Mouse (Mus musculus) MEL (cell line): ENCODE measurements at regions not wholly inside any gene's neighbourhood (a gene's known extent, or its start where the extent isn't known, plus 50 kb on each side); places are given as distances from the start of the nearest gene placed in this dataset.

Source experiments
- DNase-seq: peaks from one replicate; pipeline ENCODE4 v3.0.0; 2011; ENCODE audit warnings: low read depth, low spot score
- H3K27ac ChIP-seq: 2 replicates; pipeline ENCODE4 v1.5.1; 2012; ENCODE audit warnings: low read depth, mild to moderate bottlenecking, control low read depth, low read length, moderate library complexity; ENCODE audit not compliant: control insufficient read depth
- H3K27me3 ChIP-seq, 2 experiments: fragments of 150-350 bp in 1 of 2; sonication (generic) in 1 of 2; 2 replicates each; pipeline ENCODE4 v1.6.1; 2012; ENCODE audit warnings: low read length in 2 of 2, mild to moderate bottlenecking in 2 of 2, improper control_type of control experiment in 1 of 2, moderate library complexity in 1 of 2; ENCODE audit not compliant: insufficient read depth in 2 of 2, control insufficient read depth in 1 of 2
- H3K36me3 ChIP-seq, 2 experiments: 2 replicates each; pipeline ENCODE4 v1.6.1; 2012 to 2014; ENCODE audit warnings: low read length in 2 of 2, improper control_type of control experiment in 1 of 2, inconsistent platforms in 1 of 2, mild to moderate bottlenecking in 1 of 2; ENCODE audit not compliant: insufficient read depth in 2 of 2, control insufficient read depth in 1 of 2
- H3K4me1 ChIP-seq, 2 experiments: fragments of 150-350 bp in 1 of 2; sonication (generic) in 1 of 2; 2 replicates each; pipeline ENCODE4 v1.6.1; 2012; ENCODE audit warnings: low read length in 2 of 2, improper control_type of control experiment in 1 of 2, mild to moderate bottlenecking in 1 of 2; ENCODE audit not compliant: insufficient read depth in 2 of 2, control insufficient read depth in 1 of 2
- H3K4me3 ChIP-seq, 2 experiments: fragments of 150-350 bp in 1 of 2; sonication (generic) in 1 of 2; 2 replicates each; pipeline ENCODE4 v1.5.1; 2012; ENCODE audit warnings: low read depth in 2 of 2, low read length in 2 of 2, mild to moderate bottlenecking in 2 of 2, moderate library complexity in 2 of 2, control low read depth in 1 of 2, improper control_type of control experiment in 1 of 2; ENCODE audit not compliant: control insufficient read depth in 1 of 2, insufficient read depth in 1 of 2
- H3K79me2 ChIP-seq: 2 replicates; pipeline ENCODE4 v1.6.1; 2012; ENCODE audit warnings: mild to moderate bottlenecking, low read length, moderate library complexity; ENCODE audit not compliant: control insufficient read depth, poor library complexity, insufficient read depth
- H3K9ac ChIP-seq: 2 replicates; pipeline ENCODE4 v1.6.1; 2012; ENCODE audit warnings: low read depth, mild to moderate bottlenecking, control low read depth, low read length, moderate library complexity; ENCODE audit not compliant: control insufficient read depth, poor library complexity, severe bottlenecking
- H3K9me3 ChIP-seq: fragments of 150-350 bp; sonication (generic); replicated peaks from 2 replicates; pipeline ENCODE4 v1.6.1; 2012; ENCODE audit warnings: mild to moderate bottlenecking, low read length, improper control_type of control experiment, moderate library complexity; ENCODE audit not compliant: insufficient read depth
- BHLHE40 ChIP-seq: IDR thresholded peaks from 2 replicates; pipeline ENCODE4 v1.6.1; 2012; ENCODE audit warnings: low read depth, mild to moderate bottlenecking, inconsistent platforms, low read length, improper control_type of control experiment, borderline replicate concordance
- CHD2 ChIP-seq: IDR thresholded peaks from 2 replicates; pipeline ENCODE4 v1.6.1; 2011; ENCODE audit warnings: low read length, improper control_type of control experiment
- ETS1 ChIP-seq: IDR thresholded peaks from 2 replicates; pipeline ENCODE4 v1.6.1; 2012; ENCODE audit warnings: low read depth, mild to moderate bottlenecking, inconsistent platforms, low read length, improper control_type of control experiment, moderate library complexity
- GABPA ChIP-seq: IDR thresholded peaks from 2 replicates; pipeline ENCODE4 v1.6.1; 2012; ENCODE audit warnings: low read depth, mild to moderate bottlenecking, inconsistent platforms, low read length, improper control_type of control experiment, moderate library complexity
- GATA1 ChIP-seq: IDR thresholded peaks from 2 replicates; pipeline ENCODE4 v1.6.1; 2011; ENCODE audit warnings: low read depth, low read length, improper control_type of control experiment
- HCFC1 ChIP-seq: IDR thresholded peaks from 2 replicates; pipeline ENCODE4 v1.6.1; 2012; ENCODE audit warnings: low read depth, mild to moderate bottlenecking, inconsistent platforms, low read length, improper control_type of control experiment, moderate library complexity
- JUND ChIP-seq: IDR thresholded peaks from 2 replicates; pipeline ENCODE4 v1.6.1; 2011; ENCODE audit warnings: low read depth, mild to moderate bottlenecking, improper control_type of control experiment, low read length
- MAX ChIP-seq: IDR thresholded peaks from 2 replicates; pipeline ENCODE4 v1.6.1; 2011; ENCODE audit warnings: low read length, improper control_type of control experiment
- MAZ ChIP-seq: IDR thresholded peaks from 2 replicates; pipeline ENCODE4 v1.6.1; 2012; ENCODE audit warnings: low read depth, mild to moderate bottlenecking, inconsistent platforms, low read length, improper control_type of control experiment
- MEF2A ChIP-seq: IDR thresholded peaks from 2 replicates; pipeline ENCODE4 v1.6.1; 2014; ENCODE audit warnings: low read depth, mild to moderate bottlenecking, inconsistent platforms, low read length, improper control_type of control experiment; ENCODE audit not compliant: poor library complexity, insufficient replicate concordance, severe bottlenecking; ENCODE audit errors: extremely low read depth
- MXI1 ChIP-seq: IDR thresholded peaks from 2 replicates; pipeline ENCODE4 v1.6.1; 2011; ENCODE audit warnings: mild to moderate bottlenecking, low read depth, low read length, improper control_type of control experiment
- MYB ChIP-seq: IDR thresholded peaks from 2 replicates; pipeline ENCODE4 v1.6.1; 2011; ENCODE audit warnings: mild to moderate bottlenecking, low read depth, low read length, improper control_type of control experiment
- MYC ChIP-seq: IDR thresholded peaks from 2 replicates; pipeline ENCODE4 v1.6.1; 2011; ENCODE audit warnings: low read depth, mild to moderate bottlenecking, low read length, improper control_type of control experiment, moderate library complexity
- POLR2A ChIP-seq, 2 experiments: IDR thresholded peaks; 2 replicates each; pipeline ENCODE4 v1.6.1; 2011 to 2012; ENCODE audit warnings: low read length in 2 of 2, mild to moderate bottlenecking in 2 of 2, control low read depth in 1 of 2, improper control_type of control experiment in 1 of 2, low read depth in 1 of 2, moderate library complexity in 1 of 2; ENCODE audit not compliant: control insufficient read depth in 1 of 2, insufficient read depth in 1 of 2, poor library complexity in 1 of 2
- POLR2AphosphoS2 ChIP-seq: IDR thresholded peaks from 2 replicates; pipeline ENCODE4 v1.6.1; 2011; ENCODE audit warnings: low read length, improper control_type of control experiment
- POLR2AphosphoS5 ChIP-seq: IDR thresholded peaks from 2 replicates; pipeline ENCODE4 v1.6.1; 2012; ENCODE audit warnings: low read depth, borderline replicate concordance, mild to moderate bottlenecking, inconsistent platforms, low read length, moderate library complexity, mixed read lengths
- RCOR1 ChIP-seq: IDR thresholded peaks from 2 replicates; pipeline ENCODE4 v1.6.1; 2012; ENCODE audit warnings: low read depth, mild to moderate bottlenecking, inconsistent platforms, low read length, improper control_type of control experiment
- SIN3A ChIP-seq: IDR thresholded peaks from 2 replicates; pipeline ENCODE4 v1.6.1; 2012; ENCODE audit warnings: low read length, improper control_type of control experiment, inconsistent platforms
- SMC3 ChIP-seq: IDR thresholded peaks from 2 replicates; pipeline ENCODE4 v1.6.1; 2011; ENCODE audit warnings: low read depth, low read length, improper control_type of control experiment
- TCF12 ChIP-seq: IDR thresholded peaks from 2 replicates; pipeline ENCODE4 v1.6.1; 2014; ENCODE audit warnings: low read depth, mild to moderate bottlenecking, inconsistent platforms, low read length, improper control_type of control experiment, moderate library complexity
- UBTF ChIP-seq: IDR thresholded peaks from 2 replicates; pipeline ENCODE4 v1.6.1; 2012; ENCODE audit warnings: low read depth, mild to moderate bottlenecking, inconsistent platforms, low read length, improper control_type of control experiment, moderate library complexity, borderline replicate concordance; ENCODE audit not compliant: insufficient read depth
- ZC3H11A ChIP-seq: IDR thresholded peaks from 2 replicates; pipeline ENCODE4 v1.6.1; 2012; ENCODE audit warnings: low read depth, mild to moderate bottlenecking, inconsistent platforms, low read length, improper control_type of control experiment

- Histone ChIP-seq H3K36me3 (no peaks in the 10 kb centered on the region), H3K9me3 (no peaks in the 10 kb centered on the region), H3K4me3 (no peak overlapping the region), H3K4me1 (no peaks in the 10 kb centered on the region), H3K79me2 (no peaks in the 10 kb centered on the region), H3K27me3 (no peaks in the 10 kb centered on the region), H3K9ac (no peak overlapping the region), H3K27ac (no peak overlapping the region)
- TF ChIP-seq ZC3H11A (no peak), MAZ (no peak), MXI1 (no peak), GABPA (no peak), POLR2A (IDR thresholded peaks at IDR 0.05; ENCODE audit: control insufficient read depth in 1 of 2, insufficient read depth in 1 of 2, low read depth in 1 of 2, low read length in 2 of 2, poor library complexity in 1 of 2) (no peak), ETS1 (no peak), MYB (no peak), MYC (no peak), BHLHE40 (no peak), MAX (no peak), UBTF (no peak), POLR2AphosphoS5 (no peak), GATA1 (no peak), MEF2A (no peak), CHD2 (no peak), SIN3A (no peak), POLR2AphosphoS2 (no peak), JUND (no peak)
- no peak for DNase-seq
These were observed 117.9 kb upstream of the Klf4 start for GRCm38 (mm10) chr4:55650186-55650585.

- TF ChIP-seq HCFC1, result no peak
- TF ChIP-seq TCF12, result no peak
- no peak for TF ChIP-seq CHD2
- no peak for TF ChIP-seq SMC3
- TF ChIP-seq MYC, result no peak
- no peak for TF ChIP-seq RCOR1
- no peak for TF ChIP-seq POLR2A (IDR thresholded peaks at IDR 0.05; ENCODE audit: control insufficient read depth in 1 of 2, insufficient read depth in 1 of 2, low read depth in 1 of 2, low read length in 2 of 2, poor library complexity in 1 of 2)
- no peak overlapping the region for H3K4me3 ChIP-seq
- H3K27ac ChIP-seq, result no peak overlapping the region
- no peak overlapping the region for H3K9ac ChIP-seq
- H3K79me2 ChIP-seq, result no peaks in the 10 kb centered on the region
- no peaks in the 10 kb centered on the region for H3K4me1 ChIP-seq
- no peak for DNase-seq
- H3K27me3 ChIP-seq, result no peaks in the 10 kb centered on the region
- H3K9me3 ChIP-seq, result no peaks in the 10 kb centered on the region
- H3K36me3 ChIP-seq, result no peaks in the 10 kb centered on the region
These were observed 116.1 kb upstream of the Klf4 start for GRCm38 (mm10) chr4:55648376-55648775.
